Mouse (Mus musculus): ENCODE data around the gene Gm17455.

- TF ChIP-seq CTCF (IDR thresholded peaks at IDR 0.05; ENCODE audit: low read depth): no peak
- no peak for TF ChIP-seq EP300 (IDR thresholded peaks at IDR 0.05; ENCODE audit: low read depth)
These were observed 3.9 kb upstream of the Gm17455 start for GRCm38 (mm10) chr10:60395605-60396004.

All from liver, postnatal 0 days (tissue).